ENCODE assay signal across 7 mouse cellular contexts in genomic region chr6:114076560-114076959, GRCm38 (mm10). TPM values are rescaled to one million over a fixed set of nuclear protein-coding genes. Genes with fewer than 3 reads are reported as not detected.
DNase-seq lines count a peak whose midpoint lies in the region; ATAC-seq lines count a peak whose summit lies in the region.

No protein-coding gene starts in this region.

- ATAC-seq in midbrain, embryonic 13.5 days = peak; percentile 90
- peak; percentile 48; the same call in 1 of the 2 replicates for ATAC-seq in hindbrain, embryonic 12.5 days (ENCODE audit: low FRiP score)
- ATAC-seq in megakaryocyte, adult 5-6 weeks (ENCODE audit: poor library complexity, severe bottlenecking) = no peak

- no peak overlapping the region for H3K27ac ChIP-seq in midbrain, embryonic 13.5 days
- no peak overlapping the region for H3K27ac ChIP-seq in midbrain, embryonic 10.5 days (replicated peaks)
- H3K27ac ChIP-seq in hindbrain, embryonic 12.5 days = no peak overlapping the region

- no peaks in the 10 kb centered on the region for H3K4me1 ChIP-seq in midbrain, embryonic 13.5 days (replicated peaks)
- 0 out of 2 replicates have a peak, but pooled peaks cover 5% of the 10 kb centered on the region for H3K4me1 ChIP-seq in midbrain, embryonic 10.5 days
- no peaks in the 10 kb centered on the region; the same call in 1 of the 2 replicates for H3K4me1 ChIP-seq in hindbrain, embryonic 12.5 days

- 60% methylated on average over 3 of the region's 3 CpGs for WGBS in midbrain, embryonic 13.5 days
- WGBS in midbrain, embryonic 10.5 days = 68% methylated on average over 3 of the region's 3 CpGs
- WGBS in hindbrain, embryonic 12.5 days = 66% methylated on average over 3 of the region's 3 CpGs

- H3K36me3 ChIP-seq in midbrain, embryonic 13.5 days = no peaks in the 10 kb centered on the region
- H3K36me3 ChIP-seq in midbrain, embryonic 10.5 days = no peaks in the 10 kb centered on the region
- no peaks in the 10 kb centered on the region for H3K36me3 ChIP-seq in hindbrain, embryonic 12.5 days

- H3K9ac ChIP-seq in midbrain, embryonic 13.5 days (replicated peaks) = no peak overlapping the region
- H3K9ac ChIP-seq in hindbrain, embryonic 12.5 days = no peak overlapping the region

- no peak overlapping the region for H3K4me3 ChIP-seq in midbrain, embryonic 13.5 days (replicated peaks)
- no peak overlapping the region for H3K4me3 ChIP-seq in midbrain, embryonic 10.5 days
- no peak overlapping the region for H3K4me3 ChIP-seq in hindbrain, embryonic 12.5 days

- DNase-seq in midbrain, embryonic 10.5 days (ENCODE audit: low spot score) = no peak
- DNase-seq in cerebellum, adult 9-10 months = peak; percentile 80
- DNase-seq in left cerebral cortex, adult 8-10 months (ENCODE audit: low spot score in 2 of 2) = peak; percentile 52 to 81
- peak; percentile 75 to 84 for DNase-seq in right cerebral cortex, postnatal 36 days (ENCODE audit: low spot score in 2 of 2)

- no peaks in the 10 kb centered on the region for H3K9me3 ChIP-seq in midbrain, embryonic 13.5 days
- no peaks in the 10 kb centered on the region for H3K9me3 ChIP-seq in midbrain, embryonic 10.5 days (replicated peaks)
- H3K9me3 ChIP-seq in hindbrain, embryonic 12.5 days (replicated peaks) = no peaks in the 10 kb centered on the region

- H3K4me2 ChIP-seq in midbrain, embryonic 13.5 days (replicated peaks) = no peak overlapping the region
- H3K4me2 ChIP-seq in hindbrain, embryonic 12.5 days (replicated peaks) = no peak overlapping the region

- H3K27me3 ChIP-seq in midbrain, embryonic 13.5 days = 0 out of 2 replicates have a peak, but pooled peaks cover 4% of the 10 kb centered on the region
- peaks cover 3% of the 10 kb centered on the region; the same call in 1 of the 2 replicates for H3K27me3 ChIP-seq in midbrain, embryonic 10.5 days (ENCODE audit: low read depth, poor library complexity, severe bottlenecking)
- H3K27me3 ChIP-seq in hindbrain, embryonic 12.5 days = peaks cover 8% of the 10 kb centered on the region; the same call in 1 of the 2 replicates

RNA-seq across cellular contexts. Expression of gene Atp2b2, which starts 34.1 kb away (rescaled TPM):
- polyA plus RNA-seq in midbrain, embryonic 13.5 days (2015; fragmentation: Nextera tagmentation; extraction: Ambion mirVana) = 13.4 and 13.5 TPM in 2 replicates
- polyA plus RNA-seq in midbrain, embryonic 10.5 days (2016; fragmentation: Nextera tagmentation; extraction: Ambion mirVana) = 1.1 and 2.1 TPM in 2 replicates
- polyA plus RNA-seq in hindbrain, embryonic 12.5 days (2016; fragmentation: Nextera tagmentation; extraction: Ambion mirVana) = 12.1 and 12.4 TPM in 2 replicates
- total RNA-seq in left cerebral cortex, adult 8-10 months (2022) = 100 to 1,000 TPM; 564 to 646 (median 592) TPM
- not detected in 2 replicates for total RNA-seq in megakaryocyte, adult 5-6 weeks (2015)
- total RNA-seq in megakaryocyte, adult 5-6 weeks (2017) = not detected in 2 replicates

RNA-seq across cellular contexts. Expression of gene Slc6a11, which starts 54.5 kb away (rescaled TPM):
- polyA plus RNA-seq in midbrain, embryonic 13.5 days (2015; fragmentation: Nextera tagmentation; extraction: Ambion mirVana) = 6.4 and 6.5 TPM in 2 replicates
- polyA plus RNA-seq in midbrain, embryonic 10.5 days (2016; fragmentation: Nextera tagmentation; extraction: Ambion mirVana) = 0.59 and 0.65 TPM in 2 replicates
- 4.6 and 5.4 TPM in 2 replicates for polyA plus RNA-seq in hindbrain, embryonic 12.5 days (2016; fragmentation: Nextera tagmentation; extraction: Ambion mirVana)
- 100 to 1,000 TPM; 103 to 112 (median 104) TPM for total RNA-seq in left cerebral cortex, adult 8-10 months (2022)
- not detected in 2 replicates for total RNA-seq in megakaryocyte, adult 5-6 weeks (2015)
- not detected in 2 replicates for total RNA-seq in megakaryocyte, adult 5-6 weeks (2017)
